Comparison of ENCODE assay signal across 9 mouse cellular contexts in the genomic region with DNA sequence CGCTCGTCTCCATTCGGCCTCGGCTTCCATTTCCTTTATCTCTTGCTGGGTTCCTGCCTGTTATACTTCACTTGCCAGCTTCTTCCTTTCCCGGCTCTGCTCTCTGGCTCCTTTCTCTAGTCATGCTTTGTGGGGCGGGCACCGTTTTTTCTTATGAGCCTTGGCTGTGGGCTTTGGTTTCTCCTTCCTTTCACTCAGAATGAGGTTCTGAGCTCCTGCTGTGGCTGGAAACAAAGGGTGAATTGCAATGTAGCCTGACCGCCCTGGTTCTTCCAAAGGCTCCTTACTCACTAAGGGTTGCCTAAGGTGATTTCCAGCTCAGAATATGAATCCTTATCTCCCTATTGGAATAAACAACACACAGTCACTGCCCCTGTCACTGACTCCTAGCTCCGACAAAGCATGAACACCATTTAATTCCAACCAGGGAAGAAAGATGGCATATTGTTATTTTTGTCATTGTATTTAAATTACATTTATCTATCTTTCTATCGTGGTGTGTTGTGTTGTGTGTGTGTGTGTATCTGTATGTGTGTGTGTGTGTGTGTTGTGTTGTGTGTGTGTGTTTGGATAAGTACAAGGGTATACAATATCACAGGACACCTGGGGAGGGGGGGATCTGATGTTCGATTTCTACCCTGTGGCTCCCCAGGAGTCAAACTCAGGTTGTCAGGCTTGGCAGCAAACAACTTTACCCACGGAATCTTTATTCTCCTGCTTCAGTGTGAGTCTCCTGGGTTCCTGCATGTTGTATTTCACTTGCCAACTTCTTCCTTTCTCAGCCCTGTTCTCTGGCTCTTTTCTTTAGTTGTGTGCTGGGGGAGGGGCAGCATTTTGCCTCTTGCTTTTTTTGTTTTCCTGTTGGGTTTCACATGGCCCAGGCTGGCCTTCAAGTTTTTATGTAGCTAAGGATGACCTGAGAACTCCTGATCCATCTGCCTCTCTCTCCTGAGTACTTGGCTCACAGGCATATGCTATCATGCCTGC. TPM values are rescaled to one million over a fixed set of nuclear protein-coding genes. Genes with fewer than 3 reads are reported as not detected.
DNase-seq lines count a peak whose midpoint lies in the region; ATAC-seq and TF ChIP-seq lines count a peak whose summit lies in the region.
"Had no signal": no experiment of that assay in that cellular context is flagged by ENCODE, and none has a peak within 500 bp of the region (broad histone marks: within the 10 kb centered on the region; RNA-seq: fewer than 3 reads in every experiment).

No protein-coding gene starts in this region.

- intact Hi-C loops in left cerebral cortex, postnatal 4 days (cut with DNase I): no loop called here

- H3K36me3 ChIP-seq in forebrain, embryonic 10.5 days (replicated peaks): no peaks in the 10 kb centered on the region
- no peaks in the 10 kb centered on the region for H3K36me3 ChIP-seq in heart, postnatal 0 days (replicated peaks; ENCODE audit: control insufficient read depth, insufficient read depth, low read length)
- no peaks in the 10 kb centered on the region for H3K36me3 ChIP-seq in neural tube, embryonic 13.5 days

- H3K4me2 ChIP-seq in heart, postnatal 0 days (ENCODE audit: low read depth, low read length): peak overlapping the region; percentile 22; the same call in 1 of the 2 replicates
- H3K4me2 ChIP-seq in neural tube, embryonic 13.5 days: peak overlapping the region; percentile 18; the same call in 1 of the 2 replicates

- TF ChIP-seq CTCF in heart, postnatal 0 days (IDR thresholded peaks at IDR 0.05; ENCODE audit: low read depth): no peak

- 15% methylated on average over 12 of the region's 12 CpGs for WGBS in forebrain, embryonic 10.5 days
- 26% methylated on average over 12 of the region's 12 CpGs for WGBS in heart, postnatal 0 days
- WGBS in neural tube, embryonic 13.5 days: 16% methylated on average over 12 of the region's 12 CpGs

- no peak for ATAC-seq in heart, postnatal 0 days (ENCODE audit: insufficient read depth, low read depth)
- ATAC-seq in neural tube, embryonic 13.5 days (ENCODE audit: low read depth): peak; percentile 61; the same call in 1 of the 2 replicates

- peak overlapping the region; percentile 29; the same call in 1 of the 2 replicates for H3K4me3 ChIP-seq in forebrain, embryonic 10.5 days
- H3K4me3 ChIP-seq in heart, postnatal 0 days (ENCODE audit: low read depth, low read length): no peak overlapping the region
- H3K4me3 ChIP-seq in neural tube, embryonic 13.5 days: no peak overlapping the region

- peak overlapping the region; percentile 74 for H3K27ac ChIP-seq in forebrain, embryonic 10.5 days
- peak overlapping the region; percentile 43; the same call in 1 of the 2 replicates for H3K27ac ChIP-seq in heart, postnatal 0 days (ENCODE audit: low read depth)
- H3K27ac ChIP-seq in neural tube, embryonic 13.5 days (replicated peaks): no peak overlapping the region

- DNase-seq in thymus, postnatal 25 days: peak; percentile 14
- no peak for DNase-seq in thymus, adult 18-20 months
- DNase-seq in forebrain, embryonic 10.5 days (ENCODE audit: extremely low spot score, low spot score): peak; percentile 54
- no peak for DNase-seq in heart, postnatal 0 days (ENCODE audit: low spot score)
- DNase-seq in left cerebral cortex, postnatal 4 days: peak; percentile 36
- no peak for DNase-seq in c-Kit-positive CD71-positive TER-119-positive erythroid progenitor cells, embryonic 14.5 days (ENCODE audit: low spot score)
- DNase-seq in adrenal gland, postnatal 10 days: no peak

- no peak overlapping the region for H3K9ac ChIP-seq in heart, postnatal 0 days (replicated peaks; ENCODE audit: low read depth, low read length)
- no peak overlapping the region for H3K9ac ChIP-seq in neural tube, embryonic 13.5 days

- no peak for TF ChIP-seq EP300 in heart, postnatal 0 days (IDR thresholded peaks at IDR 0.05; ENCODE audit: low read depth)

- H3K27me3 ChIP-seq in forebrain, embryonic 10.5 days (ENCODE audit: poor library complexity, severe bottlenecking): no peaks in the 10 kb centered on the region
- no peaks in the 10 kb centered on the region for H3K27me3 ChIP-seq in heart, postnatal 0 days (ENCODE audit: control insufficient read depth, insufficient read depth, low read length)
- H3K27me3 ChIP-seq in neural tube, embryonic 13.5 days: no peaks in the 10 kb centered on the region

- peaks cover 40% of the 10 kb centered on the region for H3K4me1 ChIP-seq in forebrain, embryonic 10.5 days
- no peaks in the 10 kb centered on the region for H3K4me1 ChIP-seq in heart, postnatal 0 days (ENCODE audit: control insufficient read depth, insufficient read depth)
- H3K4me1 ChIP-seq in neural tube, embryonic 13.5 days (replicated peaks): peaks cover 16% of the 10 kb centered on the region

- no peaks in the 10 kb centered on the region; the same call in 1 of the 2 replicates for H3K9me3 ChIP-seq in forebrain, embryonic 10.5 days
- H3K9me3 ChIP-seq in heart, postnatal 0 days (replicated peaks; ENCODE audit: control insufficient read depth, low read length): no peaks in the 10 kb centered on the region
- no peaks in the 10 kb centered on the region for H3K9me3 ChIP-seq in neural tube, embryonic 13.5 days

RNA-seq across cellular contexts. Expression of gene Pnp2, which starts 14.1 kb away (rescaled TPM):
- polyA plus RNA-seq in forebrain, embryonic 10.5 days (2016; fragmentation: Nextera tagmentation; extraction: Ambion mirVana): 0.73 and 1.3 TPM in 2 replicates
- total RNA-seq in heart, postnatal 0 days (2014; rRNA removed; ENCODE audit: low replicate concordance): 0.46 TPM in 1 of 2 replicates, not detected in the other
- 0.27 TPM in 2 replicates for polyA plus RNA-seq in heart, postnatal 0 days (2015; fragmentation: Nextera tagmentation; extraction: Ambion mirVana)
- 1 to 10 TPM in 1 of 2 experiments, under 1 TPM in 1; 0.78 to 1.0 TPM for total RNA-seq in left cerebral cortex, postnatal 4 days (2021)
- not detected in 2 replicates for polyA plus RNA-seq in neural tube, embryonic 13.5 days (2015; fragmentation: Nextera tagmentation; extraction: Ambion mirVana)
- 1 to 10 TPM; 2.1 to 2.7 TPM for total RNA-seq in adrenal gland, postnatal 10 days (2021)

RNA-seq across cellular contexts. Expression of gene Gm49342, which starts 25.5 kb away (rescaled TPM):
- polyA plus RNA-seq in forebrain, embryonic 10.5 days (2016; fragmentation: Nextera tagmentation; extraction: Ambion mirVana): not detected in 2 replicates
- 17.5 TPM in 1 of 2 replicates, not detected in the other for total RNA-seq in heart, postnatal 0 days (2014; rRNA removed; ENCODE audit: low replicate concordance)
- not detected in 2 replicates for polyA plus RNA-seq in heart, postnatal 0 days (2015; fragmentation: Nextera tagmentation; extraction: Ambion mirVana)
- total RNA-seq in left cerebral cortex, postnatal 4 days (2021): 10 to 100 TPM in 1 of 2 experiments, 1 to 10 TPM in 1; 8.0 to 10.6 TPM
- polyA plus RNA-seq in neural tube, embryonic 13.5 days (2015; fragmentation: Nextera tagmentation; extraction: Ambion mirVana): 2.7 TPM in 1 of 2 replicates, not detected in the other
- total RNA-seq in adrenal gland, postnatal 10 days (2021): 10 to 100 TPM; 37.1 to 48.5 TPM

RNA-seq across cellular contexts. Expression of gene Rnase10, which starts 37.7 kb away (rescaled TPM):
- not detected in 2 replicates for polyA plus RNA-seq in forebrain, embryonic 10.5 days (2016; fragmentation: Nextera tagmentation; extraction: Ambion mirVana)
- total RNA-seq in heart, postnatal 0 days (2014; rRNA removed; ENCODE audit: low replicate concordance): not detected in 2 replicates
- polyA plus RNA-seq in heart, postnatal 0 days (2015; fragmentation: Nextera tagmentation; extraction: Ambion mirVana): 0.32 and 0.38 TPM in 2 replicates
- total RNA-seq in left cerebral cortex, postnatal 4 days (2021): under 1 TPM in 1 of 2 experiments, not detected in 1; 0.24 TPM
- not detected in 2 replicates for polyA plus RNA-seq in neural tube, embryonic 13.5 days (2015; fragmentation: Nextera tagmentation; extraction: Ambion mirVana)
- under 1 TPM; 0.24 to 0.33 TPM for total RNA-seq in adrenal gland, postnatal 10 days (2021)
- total RNA-seq: gastrocnemius, postnatal 36 days had no signal

RNA-seq across cellular contexts. Expression of gene Pnp, which starts 39.0 kb away (rescaled TPM):
- 82.4 and 83.6 TPM in 2 replicates for polyA plus RNA-seq in forebrain, embryonic 10.5 days (2016; fragmentation: Nextera tagmentation; extraction: Ambion mirVana)
- total RNA-seq in heart, postnatal 0 days (2014; rRNA removed; ENCODE audit: low replicate concordance): 15.7 and 22.3 TPM in 2 replicates
- polyA plus RNA-seq in heart, postnatal 0 days (2015; fragmentation: Nextera tagmentation; extraction: Ambion mirVana): 20.5 and 22.2 TPM in 2 replicates
- total RNA-seq in left cerebral cortex, postnatal 4 days (2021): 10 to 100 TPM in 1 of 2 experiments, 1 to 10 TPM in 1; 9.3 to 11.6 TPM
- 25.8 and 27.4 TPM in 2 replicates for polyA plus RNA-seq in neural tube, embryonic 13.5 days (2015; fragmentation: Nextera tagmentation; extraction: Ambion mirVana)
- total RNA-seq in adrenal gland, postnatal 10 days (2021): 10 to 100 TPM; 36.8 to 53.0 TPM

RNA-seq across cellular contexts. Expression of gene Pip4p1, which starts 39.2 kb away (rescaled TPM):
- 44.8 and 45.3 TPM in 2 replicates for polyA plus RNA-seq in forebrain, embryonic 10.5 days (2016; fragmentation: Nextera tagmentation; extraction: Ambion mirVana)
- 16.6 and 39.0 TPM in 2 replicates for total RNA-seq in heart, postnatal 0 days (2014; rRNA removed; ENCODE audit: low replicate concordance)
- polyA plus RNA-seq in heart, postnatal 0 days (2015; fragmentation: Nextera tagmentation; extraction: Ambion mirVana): 20.4 and 24.8 TPM in 2 replicates
- 10 to 100 TPM; 72.8 to 76.0 TPM for total RNA-seq in left cerebral cortex, postnatal 4 days (2021)
- 90.2 and 103 TPM in 2 replicates for polyA plus RNA-seq in neural tube, embryonic 13.5 days (2015; fragmentation: Nextera tagmentation; extraction: Ambion mirVana)
- 10 to 100 TPM; 41.0 to 46.3 TPM for total RNA-seq in adrenal gland, postnatal 10 days (2021)

Comparison
In these comparisons a context has a peak if more than half of its experiments do, and no peak if none do; other contexts are left out.
1. DNase-seq: peak in thymus, postnatal 25 days (single experiment), forebrain, embryonic 10.5 days (single experiment) and left cerebral cortex, postnatal 4 days (single experiment); none in thymus, adult 18-20 months (0 of 2), heart, postnatal 0 days (single experiment), c-Kit-positive CD71-positive TER-119-positive erythroid progenitor cells, embryonic 14.5 days (single experiment) and adrenal gland, postnatal 10 days (single experiment).